Mouse (Mus musculus) midbrain, embryonic 12.5 days (tissue): ENCODE data around the gene Flt1. TPM values are rescaled to one million over a fixed set of nuclear protein-coding genes. Genes with fewer than 3 reads are reported as not detected.

Experiments
- polyA plus RNA-seq: library from polyadenylated mRNA; unstranded; fragments of >200 nt; fragmentation: Nextera tagmentation; extraction: Ambion mirVana; gene quantifications from 2 replicates; pipeline ENCODE4 v1.2.1, GENCODE M21; 2016

Flt1 gene
- polyA plus RNA-seq, 1 experiment from 2014 or later: 12.6 TPM

Other genes starting within 250 kb of the Flt1 start
- gene Pomp, start 134.4 kb upstream of the Flt1 start, polyA plus RNA-seq: 497 and 501 TPM in 2 replicates
- gene Slc46a3, start 168.8 kb upstream of the Flt1 start, polyA plus RNA-seq: 4.7 and 6.4 TPM in 2 replicates
- 24.0 and 25.4 TPM in 2 replicates for gene Mtus2, start 231.3 kb upstream of the Flt1 start, polyA plus RNA-seq